In the genomic region with DNA sequence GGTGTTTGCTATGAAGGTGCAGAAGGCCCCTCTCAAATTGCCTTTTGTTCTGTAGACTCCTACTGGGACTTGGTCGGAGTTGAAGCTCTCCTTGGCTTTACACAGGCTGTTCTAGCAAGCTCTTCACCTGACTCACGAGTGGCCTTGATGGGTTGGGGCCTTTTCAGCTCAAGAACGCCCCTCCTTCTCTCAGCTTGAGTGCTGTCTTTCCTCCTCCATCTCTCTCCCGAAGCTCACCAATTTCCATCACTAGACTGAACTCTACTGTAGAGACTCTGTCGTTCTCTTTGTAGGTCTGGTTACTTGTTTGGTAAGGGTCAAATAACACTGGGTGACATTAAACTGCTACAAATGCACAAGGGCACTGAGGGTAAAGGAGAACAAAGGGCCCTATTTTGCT, we compare ENCODE assay signal across 8 mouse cellular contexts. TPM values are rescaled to one million over a fixed set of nuclear protein-coding genes. Genes with fewer than 3 reads are reported as not detected.
DNase-seq lines count a peak whose midpoint lies in the region; ATAC-seq lines count a peak whose summit lies in the region.

No protein-coding gene starts in this region.

- H3K4me2 ChIP-seq in limb, embryonic 15.5 days, result peak overlapping the region; percentile 61

- no peak for ATAC-seq in limb, embryonic 15.5 days (ENCODE audit: insufficient number of reproducible peaks, low FRiP score, low TSS enrichment, low read depth)

- H3K4me1 ChIP-seq in limb, embryonic 15.5 days, result peaks cover 18% of the 10 kb centered on the region

- no peaks in the 10 kb centered on the region for H3K9me3 ChIP-seq in limb, embryonic 15.5 days

- peak overlapping the region; percentile 94 for H3K27ac ChIP-seq in limb, embryonic 15.5 days

- no peaks in the 10 kb centered on the region for H3K36me3 ChIP-seq in limb, embryonic 15.5 days

- peak overlapping the region; percentile 55 for H3K4me3 ChIP-seq in limb, embryonic 15.5 days

- WGBS in limb, embryonic 15.5 days, result 74% methylated on average over 5 of the region's 5 CpGs

- peak overlapping the region; percentile 26; the same call in 1 of the 2 replicates for H3K9ac ChIP-seq in limb, embryonic 15.5 days

- peak; percentile 17 for DNase-seq in cerebellum, adult 9-10 months
- DNase-seq in cerebellum, postnatal 4 days (ENCODE audit: low spot score in 2 of 2), result no peak
- DNase-seq in thymus, postnatal 25 days, result peak; percentile 15
- no peak for DNase-seq in thymus, postnatal 10 days (ENCODE audit: low spot score in 2 of 2)
- no peak for DNase-seq in urinary bladder, postnatal 4 days (ENCODE audit: low spot score in 2 of 2)
- DNase-seq in spleen, postnatal 36 days (ENCODE audit: low spot score in 2 of 2), result no peak
- DNase-seq in lung, adult 18-20 months, result no peak

- no peaks in the 10 kb centered on the region for H3K27me3 ChIP-seq in limb, embryonic 15.5 days

RNA-seq across cellular contexts. Expression of a gene that starts 0.7 kb away (rescaled TPM):
- 28.6 and 46.4 TPM in 2 replicates for polyA plus RNA-seq in limb, embryonic 15.5 days (2015; fragmentation: Nextera tagmentation; extraction: Ambion mirVana)

RNA-seq across cellular contexts. Expression of a gene that starts 30.5 kb away (rescaled TPM):
- 1,721 and 1,971 TPM in 2 replicates for polyA plus RNA-seq in limb, embryonic 15.5 days (2015; fragmentation: Nextera tagmentation; extraction: Ambion mirVana)

RNA-seq across cellular contexts. Expression of a gene that starts 53.8 kb away (rescaled TPM):
- 1.7 and 1.9 TPM in 2 replicates for polyA plus RNA-seq in limb, embryonic 15.5 days (2015; fragmentation: Nextera tagmentation; extraction: Ambion mirVana)

Comparison
In these comparisons a context has a peak if more than half of its experiments do, and no peak if none do; other contexts are left out.
1. DNase-seq: peak in cerebellum, adult 9-10 months (single experiment) and thymus, postnatal 25 days (single experiment); none in cerebellum, postnatal 4 days (0 of 2), thymus, postnatal 10 days (0 of 2), urinary bladder, postnatal 4 days (0 of 2), spleen, postnatal 36 days (0 of 2) and lung, adult 18-20 months (0 of 2).